Mouse (Mus musculus): ENCODE measurements around the gene Krr1. TPM values are rescaled to one million over a fixed set of nuclear protein-coding genes. Genes with fewer than 3 reads are reported as not detected.

Krr1 gene
- polyA plus RNA-seq, 1 experiment: 27.9 TPM

GRCm38 (mm10) chr10:111936491-111937145, 35.8 kb upstream of the Krr1 start:
- TF ChIP-seq POLR2A (IDR thresholded peaks at IDR 0.05; ENCODE audit: extremely low read depth, insufficient read depth, low read length): no peak
- Histone ChIP-seq H3K27ac (ENCODE audit: insufficient read depth, low read length) (no peak overlapping the region), H3K4me1 (ENCODE audit: control insufficient read depth, insufficient read depth, low read length) (peaks cover 2% of the 10 kb centered on the region)

GRCm38 (mm10) chr10:111937146-111937534, 35.3 kb upstream of the Krr1 start:
- TF ChIP-seq POLR2A (IDR thresholded peaks at IDR 0.05; ENCODE audit: extremely low read depth, insufficient read depth, low read length) (no peak), CTCF (IDR thresholded peaks at IDR 0.05; ENCODE audit: extremely low read depth, insufficient read depth, low read length) (no peak)
- H3K4me3 ChIP-seq (ENCODE audit: insufficient read depth, low read length): no peak overlapping the region
- peaks cover 2% of the 10 kb centered on the region for H3K4me1 ChIP-seq (ENCODE audit: control insufficient read depth, insufficient read depth, low read length)
- H3K27ac ChIP-seq (ENCODE audit: insufficient read depth, low read length): no peak overlapping the region

More at GRCm38 (mm10) chr10:111936491-111937145, 35.8 kb upstream of the Krr1 start:
- H3K4me3 ChIP-seq (ENCODE audit: insufficient read depth, low read length): no peak overlapping the region

- H3K4me1 ChIP-seq (ENCODE audit: control insufficient read depth, insufficient read depth, low read length): no peaks in the 10 kb centered on the region
- H3K27ac ChIP-seq (ENCODE audit: insufficient read depth, low read length): no peak overlapping the region
- no peak for TF ChIP-seq CTCF (IDR thresholded peaks at IDR 0.05; ENCODE audit: extremely low read depth, insufficient read depth, low read length)
- no peak for TF ChIP-seq POLR2A (IDR thresholded peaks at IDR 0.05; ENCODE audit: extremely low read depth, insufficient read depth, low read length)
- no peak overlapping the region for H3K4me3 ChIP-seq (ENCODE audit: insufficient read depth, low read length)
Measured at GRCm38 (mm10) chr10:111943026-111943425, 29.4 kb upstream of the Krr1 start.

- no peak overlapping the region for H3K4me3 ChIP-seq (ENCODE audit: insufficient read depth, low read length)
- H3K27ac ChIP-seq (ENCODE audit: insufficient read depth, low read length): no peak overlapping the region
- H3K4me1 ChIP-seq (ENCODE audit: control insufficient read depth, insufficient read depth, low read length): no peaks in the 10 kb centered on the region
- TF ChIP-seq POLR2A (IDR thresholded peaks at IDR 0.05; ENCODE audit: extremely low read depth, insufficient read depth, low read length) (no peak), CTCF (IDR thresholded peaks at IDR 0.05; ENCODE audit: extremely low read depth, insufficient read depth, low read length) (no peak)
Measured at GRCm38 (mm10) chr10:111945563-111945962, 26.9 kb upstream of the Krr1 start.

- TF ChIP-seq POLR2A (IDR thresholded peaks at IDR 0.05; ENCODE audit: extremely low read depth, insufficient read depth, low read length) (no peak), CTCF (IDR thresholded peaks at IDR 0.05; ENCODE audit: extremely low read depth, insufficient read depth, low read length) (no peak)
- no peak overlapping the region for H3K27ac ChIP-seq (ENCODE audit: insufficient read depth, low read length)
Measured at GRCm38 (mm10) chr10:111948041-111948440, 24.4 kb upstream of the Krr1 start.

GRCm38 (mm10) chr10:111949008-111949407, 23.5 kb upstream of the Krr1 start:
- no peaks in the 10 kb centered on the region for H3K4me1 ChIP-seq (ENCODE audit: control insufficient read depth, insufficient read depth, low read length)
- H3K27ac ChIP-seq (ENCODE audit: insufficient read depth, low read length): no peak overlapping the region
- H3K4me3 ChIP-seq (ENCODE audit: insufficient read depth, low read length): no peak overlapping the region
- TF ChIP-seq POLR2A (IDR thresholded peaks at IDR 0.05; ENCODE audit: extremely low read depth, insufficient read depth, low read length) (no peak), CTCF (IDR thresholded peaks at IDR 0.05; ENCODE audit: extremely low read depth, insufficient read depth, low read length) (no peak)

More at GRCm38 (mm10) chr10:111948041-111948440, 24.4 kb upstream of the Krr1 start:
- no peak overlapping the region for H3K4me3 ChIP-seq (ENCODE audit: insufficient read depth, low read length)
- H3K4me1 ChIP-seq (ENCODE audit: control insufficient read depth, insufficient read depth, low read length): no peaks in the 10 kb centered on the region

GRCm38 (mm10) chr10:111955836-111956235, 16.6 kb upstream of the Krr1 start:
- H3K4me1 ChIP-seq (ENCODE audit: control insufficient read depth, insufficient read depth, low read length): peaks cover 1% of the 10 kb centered on the region; the same call in 1 of the 2 replicates
- no peak for TF ChIP-seq POLR2A (IDR thresholded peaks at IDR 0.05; ENCODE audit: extremely low read depth, insufficient read depth, low read length)
- no peak for TF ChIP-seq CTCF (IDR thresholded peaks at IDR 0.05; ENCODE audit: extremely low read depth, insufficient read depth, low read length)
- no peak overlapping the region for H3K4me3 ChIP-seq (ENCODE audit: insufficient read depth, low read length)
- no peak overlapping the region for H3K27ac ChIP-seq (ENCODE audit: insufficient read depth, low read length)

GRCm38 (mm10) chr10:111957271-111958045, 15.0 kb upstream of the Krr1 start:
- peak; percentile 42; the same call in 1 of the 2 replicates for TF ChIP-seq POLR2A (IDR thresholded peaks at IDR 0.05; ENCODE audit: extremely low read depth, insufficient read depth, low read length)
- peak; percentile 63 for TF ChIP-seq CTCF (IDR thresholded peaks at IDR 0.05; ENCODE audit: extremely low read depth, insufficient read depth, low read length)
- Histone ChIP-seq H3K4me3 (ENCODE audit: insufficient read depth, low read length) (no peak overlapping the region), H3K4me1 (ENCODE audit: control insufficient read depth, insufficient read depth, low read length) (peaks cover 1% of the 10 kb centered on the region; the same call in 1 of the 2 replicates), H3K27ac (ENCODE audit: insufficient read depth, low read length) (no peak overlapping the region)

GRCm38 (mm10) chr10:111958046-111958421, 14.4 kb upstream of the Krr1 start:
- H3K27ac ChIP-seq (ENCODE audit: insufficient read depth, low read length): no peak overlapping the region
- TF ChIP-seq POLR2A (IDR thresholded peaks at IDR 0.05; ENCODE audit: extremely low read depth, insufficient read depth, low read length) (no peak), CTCF (IDR thresholded peaks at IDR 0.05; ENCODE audit: extremely low read depth, insufficient read depth, low read length) (no peak)
- H3K4me3 ChIP-seq (ENCODE audit: insufficient read depth, low read length): no peak overlapping the region
- peaks cover 1% of the 10 kb centered on the region; the same call in 1 of the 2 replicates for H3K4me1 ChIP-seq (ENCODE audit: control insufficient read depth, insufficient read depth, low read length)

- Histone ChIP-seq H3K4me1 (ENCODE audit: control insufficient read depth, insufficient read depth, low read length) (peaks cover 1% of the 10 kb centered on the region; the same call in 1 of the 2 replicates), H3K27ac (ENCODE audit: insufficient read depth, low read length) (no peak overlapping the region), H3K4me3 (ENCODE audit: insufficient read depth, low read length) (no peak overlapping the region)
- no peak for TF ChIP-seq CTCF (IDR thresholded peaks at IDR 0.05; ENCODE audit: extremely low read depth, insufficient read depth, low read length)
- TF ChIP-seq POLR2A (IDR thresholded peaks at IDR 0.05; ENCODE audit: extremely low read depth, insufficient read depth, low read length): no peak
Measured at GRCm38 (mm10) chr10:111959353-111959752, 13.1 kb upstream of the Krr1 start.

Data from cortical plate, adult 2 months (tissue).